8 mouse cellular contexts compared by ENCODE assay signal in genomic region chr1:154149431-154150143, GRCm38 (mm10). TPM values are rescaled to one million over a fixed set of nuclear protein-coding genes. Genes with fewer than 3 reads are reported as not detected.
DNase-seq lines count a peak whose midpoint lies in the region; ATAC-seq lines count a peak whose summit lies in the region.

No protein-coding gene starts in this region.

- no peaks in the 10 kb centered on the region for H3K9me3 ChIP-seq in hindbrain, embryonic 13.5 days
- no peaks in the 10 kb centered on the region for H3K9me3 ChIP-seq in hindbrain, embryonic 11.5 days (ENCODE audit: control insufficient read depth, low read length)
- H3K9me3 ChIP-seq in intestine, embryonic 15.5 days, result no peaks in the 10 kb centered on the region

- H3K27me3 ChIP-seq in hindbrain, embryonic 13.5 days, result no peaks in the 10 kb centered on the region
- H3K27me3 ChIP-seq in hindbrain, embryonic 11.5 days (ENCODE audit: control insufficient read depth, insufficient read depth, low read length), result no peaks in the 10 kb centered on the region
- H3K27me3 ChIP-seq in intestine, embryonic 15.5 days (replicated peaks), result no peaks in the 10 kb centered on the region

- 0 out of 2 replicates have a peak overlapping the region, but pooled peaks have one; percentile 15 for H3K4me2 ChIP-seq in hindbrain, embryonic 13.5 days
- H3K4me2 ChIP-seq in hindbrain, embryonic 11.5 days (replicated peaks; ENCODE audit: low read depth, low read length), result no peak overlapping the region
- H3K4me2 ChIP-seq in intestine, embryonic 15.5 days (replicated peaks), result peak overlapping the region; percentile 48

- DNase-seq in hindbrain, embryonic 11.5 days (ENCODE audit: low spot score), result no peak
- DNase-seq in right cerebral cortex, adult 18-20 months, result peak; percentile 58
- DNase-seq in right cerebral cortex, postnatal 10 days (ENCODE audit: low spot score in 2 of 2), result no peak
- DNase-seq in spleen, postnatal 10 days (ENCODE audit: low spot score in 2 of 2), result no peak
- DNase-seq in thymus, postnatal 25 days, result no peak
- no peak for DNase-seq in ovary, postnatal 36 days (ENCODE audit: low spot score)

- H3K9ac ChIP-seq in hindbrain, embryonic 13.5 days, result peak overlapping the region; percentile 49; the same call in 1 of the 2 replicates
- no peak overlapping the region for H3K9ac ChIP-seq in hindbrain, embryonic 11.5 days (ENCODE audit: low read depth, low read length)
- no peak overlapping the region for H3K9ac ChIP-seq in intestine, embryonic 15.5 days

- H3K36me3 ChIP-seq in hindbrain, embryonic 13.5 days, result no peaks in the 10 kb centered on the region
- no peaks in the 10 kb centered on the region for H3K36me3 ChIP-seq in hindbrain, embryonic 11.5 days (ENCODE audit: control insufficient read depth, insufficient read depth, low read length)
- H3K36me3 ChIP-seq in intestine, embryonic 15.5 days, result no peaks in the 10 kb centered on the region

- H3K27ac ChIP-seq in hindbrain, embryonic 13.5 days, result peak overlapping the region; percentile 69
- no peak overlapping the region for H3K27ac ChIP-seq in hindbrain, embryonic 11.5 days (ENCODE audit: low read depth, low read length)
- peak overlapping the region; percentile 78 for H3K27ac ChIP-seq in intestine, embryonic 15.5 days

- peaks cover 12% of the 10 kb centered on the region for H3K4me1 ChIP-seq in hindbrain, embryonic 13.5 days (replicated peaks)
- H3K4me1 ChIP-seq in hindbrain, embryonic 11.5 days (replicated peaks; ENCODE audit: control insufficient read depth, insufficient read depth, low read length), result no peaks in the 10 kb centered on the region
- peaks cover 19% of the 10 kb centered on the region for H3K4me1 ChIP-seq in intestine, embryonic 15.5 days (replicated peaks)

- WGBS in hindbrain, embryonic 13.5 days, result 75% methylated on average over 1 of the region's 1 CpGs
- WGBS in hindbrain, embryonic 11.5 days, result 86% methylated on average over 1 of the region's 1 CpGs
- 38% methylated on average over 1 of the region's 1 CpGs for whole genome bisulfite sequencing in intestine, embryonic 15.5 days

- no peak overlapping the region for H3K4me3 ChIP-seq in hindbrain, embryonic 13.5 days
- no peak overlapping the region for H3K4me3 ChIP-seq in hindbrain, embryonic 11.5 days (ENCODE audit: low read depth, low read length)
- no peak overlapping the region for H3K4me3 ChIP-seq in intestine, embryonic 15.5 days (replicated peaks)

- ATAC-seq in hindbrain, embryonic 13.5 days (ENCODE audit: low FRiP score), result peak; percentile 68
- ATAC-seq in hindbrain, embryonic 11.5 days (ENCODE audit: low FRiP score), result no peak
- ATAC-seq in intestine, embryonic 15.5 days, result peak; percentile 18; the same call in 1 of the 2 replicates

RNA-seq across cellular contexts. Expression of gene Zfp648, which starts 51.4 kb away (rescaled TPM):
- polyA plus RNA-seq in hindbrain, embryonic 13.5 days (2015; fragmentation: Nextera tagmentation; extraction: Ambion mirVana), result 0.26 and 0.53 TPM in 2 replicates
- 0.11 TPM in 1 of 2 replicates, not detected in the other for polyA plus RNA-seq in hindbrain, embryonic 11.5 days (2014; fragmentation: Nextera tagmentation; extraction: Ambion mirVana)
- polyA plus RNA-seq in intestine, embryonic 15.5 days (2015; fragmentation: Nextera tagmentation; extraction: Ambion mirVana), result not detected in 2 replicates
